Mouse (Mus musculus) telencephalon, adult 2 months (tissue): ENCODE results near the gene Wwc2.
"Not testable (repeated sequence)": the region's sequence is repeated elsewhere in the genome, so short reads cannot be mapped to it uniquely, and the experiment has no call there.

Experiments
- DNase-seq: peaks from one replicate; pipeline ENCODE4 v3.0.0-alpha.2; 2011; ENCODE audit warnings: low read depth, low spot score

The Wwc2 gene

DNA sequence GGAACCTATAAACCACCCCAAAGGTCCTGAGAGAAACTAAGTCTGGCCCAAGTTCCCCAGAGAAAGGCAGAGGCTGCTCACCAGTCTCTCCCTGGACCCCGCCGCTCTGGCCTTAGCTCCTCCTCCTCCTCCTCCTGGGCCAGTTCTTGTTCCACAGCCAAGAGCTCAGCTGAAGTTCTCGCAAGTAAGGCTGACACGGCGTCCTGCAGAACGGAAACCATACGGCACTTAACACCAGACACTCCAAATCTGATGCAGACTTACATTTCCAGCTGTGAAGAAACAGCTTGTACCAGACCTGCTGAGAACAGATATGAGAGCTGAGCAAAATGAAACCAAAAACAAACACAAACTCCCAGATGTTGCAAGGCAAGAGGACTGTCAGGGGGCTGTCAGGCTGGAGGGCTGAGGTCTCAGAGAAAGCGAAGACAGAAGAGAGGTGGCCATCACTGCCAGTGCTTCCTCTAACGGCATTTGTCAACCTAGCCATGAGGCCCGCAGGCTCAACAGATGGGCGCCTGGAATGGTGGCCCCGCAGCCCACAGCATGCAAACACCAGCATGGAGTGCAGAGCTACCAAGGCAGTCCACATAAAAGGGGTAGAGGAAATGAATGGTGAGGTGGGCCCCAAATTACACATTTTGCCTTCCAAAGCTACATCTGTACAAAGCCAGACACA, 138.8 kb downstream of the Wwc2 start:
- DNase-seq = no peak

DNA sequence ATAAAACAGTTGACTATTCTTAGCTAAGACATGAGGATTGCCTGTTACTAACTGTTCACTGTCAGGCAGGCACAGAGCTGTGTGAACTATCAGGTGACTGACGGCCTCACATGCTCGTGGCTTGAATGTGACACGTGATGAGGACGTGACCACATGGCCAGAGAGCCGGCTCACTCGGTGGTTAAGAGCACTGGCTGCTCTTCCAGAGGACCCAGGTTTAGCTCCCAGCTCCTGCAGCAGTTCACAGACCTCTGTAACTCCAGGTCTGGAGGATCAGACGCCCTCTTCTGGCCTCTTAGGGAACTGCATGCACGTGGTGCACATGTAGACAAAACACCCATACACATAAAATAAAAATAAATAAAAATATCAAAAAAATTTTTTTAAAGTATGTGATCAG, 140.9 kb downstream of the Wwc2 start:
- DNase-seq = no peak

DNA sequence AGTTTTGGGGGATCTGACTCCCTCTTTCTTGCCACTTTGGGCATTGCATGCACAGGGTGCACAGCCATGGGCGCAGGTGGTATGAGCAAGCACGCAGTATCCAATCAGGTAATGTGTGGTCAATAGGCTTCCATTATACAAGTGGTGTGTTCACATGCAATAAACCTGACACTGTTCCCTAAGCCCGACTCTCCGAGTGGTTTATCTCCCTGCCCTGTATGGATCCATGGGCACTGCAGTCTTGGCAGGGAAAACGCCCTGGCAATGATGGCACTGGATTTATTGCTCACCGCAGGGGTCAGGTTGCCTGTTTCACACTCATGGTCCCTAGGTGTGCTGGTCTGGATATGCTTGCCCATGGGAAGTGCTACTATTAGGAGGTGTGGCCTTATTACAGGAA, 142.8 kb downstream of the Wwc2 start:
- DNase-seq = no peak

DNA sequence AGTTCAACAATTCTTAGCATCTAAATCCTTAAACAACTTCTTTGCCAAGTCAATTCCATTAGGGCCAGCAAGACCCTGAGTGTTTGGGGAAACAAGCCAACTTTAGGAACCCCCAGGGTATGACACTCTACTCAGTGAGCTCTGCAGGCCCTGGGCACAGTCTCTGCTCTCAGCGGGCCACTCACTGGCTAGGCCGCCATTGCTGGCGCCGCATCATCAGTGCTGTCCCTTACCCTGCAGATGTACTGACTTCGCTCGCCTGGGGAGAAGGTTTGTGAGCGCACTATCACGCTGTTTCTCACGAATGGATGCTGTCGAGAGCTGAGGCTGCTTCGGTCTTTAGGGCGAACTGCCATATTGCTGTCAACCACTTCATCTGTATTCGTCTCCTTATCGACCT, 143.6 kb downstream of the Wwc2 start:
- no peak for DNase-seq

DNA sequence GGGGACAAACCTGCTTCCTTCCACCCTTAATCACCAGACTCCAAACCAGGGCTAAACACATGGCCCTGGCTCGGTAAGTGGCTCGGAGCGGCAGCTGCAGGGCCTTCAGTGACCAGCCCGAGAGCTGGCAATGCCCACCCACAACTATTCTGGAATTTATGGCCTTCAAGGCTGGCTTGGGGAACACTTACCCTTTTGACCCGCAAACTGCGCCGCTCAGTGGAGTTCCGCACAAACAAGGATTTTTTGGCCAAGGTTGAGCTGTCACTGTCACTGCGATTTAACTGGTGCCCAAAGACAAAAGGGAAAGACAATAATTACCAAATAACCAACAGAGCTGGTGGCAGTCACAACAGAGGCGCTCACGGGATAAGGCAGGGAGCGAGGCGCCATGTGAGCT, 144.8 kb downstream of the Wwc2 start:
- DNase-seq = no peak

DNA sequence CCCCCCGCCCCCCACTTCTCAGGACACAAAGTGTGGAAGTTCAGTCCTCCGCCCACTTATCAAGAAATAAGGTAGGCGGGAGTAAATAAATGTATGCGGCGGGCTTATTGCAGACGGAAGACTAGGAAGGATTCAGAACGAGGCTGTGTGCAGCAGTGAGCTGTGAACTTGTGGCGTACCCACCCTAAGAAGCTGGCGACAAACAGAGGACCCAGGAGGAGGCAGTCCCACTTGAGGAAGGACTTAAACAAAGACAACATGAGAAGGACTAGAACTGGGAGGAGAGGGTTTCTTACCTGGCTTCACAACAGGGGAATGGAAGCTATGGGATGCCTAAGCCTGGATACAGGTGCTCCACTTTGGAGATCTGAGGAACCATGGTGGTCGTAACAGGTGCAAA, 147.1 kb downstream of the Wwc2 start:
- no peak for DNase-seq

DNA sequence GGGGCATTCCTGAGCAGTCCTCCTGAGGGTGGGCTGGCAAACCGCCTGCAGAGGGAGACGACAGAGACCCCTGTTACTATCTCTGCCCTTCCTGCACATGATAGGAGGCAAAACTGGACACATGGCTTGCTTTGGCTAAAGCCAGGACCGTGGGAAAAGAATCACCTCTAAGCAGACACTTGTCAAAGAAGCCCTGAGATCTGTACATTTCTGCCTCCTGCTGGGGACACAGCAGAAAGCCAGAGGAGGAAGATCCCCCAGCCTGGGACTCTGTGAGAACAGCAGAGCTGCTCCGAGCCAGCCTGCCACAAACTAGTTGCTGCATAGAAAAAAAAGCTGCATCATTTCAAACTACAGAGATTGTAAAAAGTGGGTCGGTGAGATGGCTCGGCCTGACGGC, 147.7 kb downstream of the Wwc2 start:
- DNase-seq = no peak

DNA sequence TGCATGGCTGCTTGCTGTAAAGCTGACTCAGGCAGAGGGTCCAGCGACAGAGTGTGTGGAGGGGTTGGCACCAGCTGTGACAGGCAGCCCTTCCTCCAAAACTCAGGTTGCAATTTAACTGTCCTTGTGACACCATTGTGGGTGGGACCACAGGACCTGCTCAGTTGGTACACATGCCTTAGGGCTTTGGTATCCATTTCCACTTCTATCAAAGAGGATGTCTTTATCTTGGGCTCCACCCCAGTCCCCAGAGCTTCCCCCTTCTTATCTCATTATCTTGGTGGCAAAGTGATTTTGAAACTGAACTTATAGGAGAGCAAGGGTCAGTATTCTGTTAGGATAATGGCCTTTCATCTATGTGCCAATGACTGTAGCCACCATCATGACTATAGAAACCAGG, 156.8 kb downstream of the Wwc2 start:
- DNase-seq = no peak

DNA sequence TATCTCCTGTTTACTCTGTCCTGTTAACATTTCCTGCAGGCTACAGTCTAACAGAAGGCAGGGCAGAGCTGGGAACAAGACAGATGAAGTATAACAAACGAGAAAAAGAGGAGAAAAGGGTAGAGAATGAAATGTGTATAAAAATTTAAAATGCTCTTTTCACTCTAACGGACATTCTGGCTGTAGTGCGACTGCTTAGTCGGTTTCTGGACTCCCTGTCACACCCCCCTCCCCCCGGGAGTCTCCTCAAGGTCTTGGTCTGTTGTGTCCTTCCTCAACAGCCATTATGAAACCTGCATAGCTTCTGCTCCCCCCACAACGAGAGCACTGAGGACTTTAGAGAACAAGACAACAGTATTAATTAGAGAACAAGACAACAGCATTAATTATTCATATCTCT, 158.1 kb downstream of the Wwc2 start:
- DNase-seq = no peak

DNA sequence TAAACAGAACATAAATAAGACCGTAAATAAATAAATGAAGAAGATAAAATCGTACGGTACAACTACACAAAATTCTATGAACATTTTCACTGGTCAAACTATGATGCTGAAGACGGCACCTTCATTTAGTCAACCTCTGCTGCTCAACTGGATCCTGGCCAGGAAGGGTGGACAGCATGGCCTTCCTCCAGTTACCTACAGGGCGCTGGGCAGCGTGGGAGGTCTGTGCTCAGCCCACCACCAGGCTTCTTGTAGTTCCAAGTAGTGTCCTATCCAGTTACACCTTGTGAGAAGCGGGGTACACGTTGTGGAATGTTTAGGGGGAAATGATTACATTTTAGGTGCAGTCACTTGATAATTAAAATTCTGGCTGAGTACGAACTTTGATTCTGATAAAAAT, 163.8 kb downstream of the Wwc2 start:
- DNase-seq = no peak

DNA sequence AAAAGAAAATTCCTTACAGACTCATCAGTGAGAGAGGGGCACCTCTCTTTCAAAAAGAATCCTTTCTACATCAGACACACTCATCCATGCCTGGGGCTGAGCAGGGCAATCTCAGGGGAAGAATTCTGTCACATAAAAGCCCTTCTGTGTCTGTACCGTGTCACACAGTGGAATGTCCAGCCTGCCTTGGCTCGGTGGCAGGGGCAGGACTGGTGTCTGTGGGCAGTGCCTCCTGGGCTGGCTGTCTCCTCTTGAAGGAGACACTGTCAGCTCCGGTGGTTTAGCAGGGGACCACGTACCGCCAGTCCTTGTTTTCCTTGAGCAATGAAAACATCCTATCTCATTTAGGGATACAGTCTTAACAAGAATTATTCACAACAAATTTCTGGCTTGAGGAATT, 165.1 kb downstream of the Wwc2 start:
- DNase-seq = no peak

DNA sequence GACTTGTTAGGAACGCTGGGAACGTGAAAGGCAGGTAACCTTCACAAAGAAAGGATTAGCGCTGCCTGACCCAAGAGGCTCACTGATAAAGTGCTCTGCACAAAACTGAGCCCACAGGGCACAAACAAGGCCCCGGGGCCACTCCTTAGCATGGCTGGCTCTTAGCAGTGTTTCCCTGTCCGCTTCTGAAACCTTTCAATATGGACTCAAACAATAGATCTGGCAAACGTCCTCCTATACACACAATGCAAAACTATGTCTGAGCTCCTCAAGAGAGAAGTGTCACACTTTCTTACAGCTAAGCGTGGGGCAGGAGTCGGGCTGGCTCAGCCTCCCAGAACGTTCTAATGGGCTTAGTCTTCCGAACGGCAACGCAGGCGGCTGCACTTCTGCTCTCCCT, 166.5 kb downstream of the Wwc2 start, which contains the start of gene Cldn22:
Cldn22 (plus strand) TSS at position 301 of the 400 bp plus-strand sequence.
- DNase-seq = no peak

DNA sequence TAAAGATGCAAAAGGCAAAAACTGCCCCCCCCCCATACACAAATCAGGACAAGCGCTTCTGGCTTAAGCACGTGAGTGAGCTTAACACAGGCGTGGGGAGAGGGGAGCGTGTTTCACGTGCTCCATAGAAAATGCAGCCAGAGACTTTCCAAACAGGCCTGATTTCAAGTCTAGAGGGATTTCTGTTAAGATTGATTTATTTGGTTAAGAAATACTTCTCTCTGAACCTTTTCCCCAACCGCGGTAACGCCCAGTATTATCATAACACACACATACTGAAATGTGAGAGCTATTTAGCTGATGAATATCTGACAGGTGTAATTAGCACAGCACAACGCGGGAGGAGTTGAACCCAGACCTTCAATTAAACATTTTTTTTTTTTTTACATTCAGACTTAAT, 166.9 kb downstream of the Wwc2 start:
- DNase-seq = peak; percentile 19

DNA sequence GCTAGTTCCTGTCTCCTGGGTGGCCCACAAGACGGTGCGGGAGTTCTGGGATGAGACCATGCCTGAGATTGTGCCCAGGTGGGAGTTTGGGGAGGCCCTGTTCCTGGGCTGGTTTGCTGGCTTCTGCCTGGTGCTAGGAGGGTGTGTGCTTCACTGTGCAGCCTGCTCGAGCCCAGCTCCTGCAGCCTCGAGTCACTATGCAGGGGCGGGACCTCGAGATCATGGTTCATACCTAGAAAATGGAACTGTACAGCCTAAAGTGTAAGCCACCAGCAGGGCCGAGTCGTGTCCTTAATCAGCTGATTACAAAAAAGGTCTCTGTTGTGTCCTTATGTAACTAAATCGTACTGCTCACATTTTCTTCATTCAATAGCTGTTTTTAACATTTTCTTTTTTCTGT, 168.2 kb downstream of the Wwc2 start:
- not testable (repeated sequence) for DNase-seq

DNA sequence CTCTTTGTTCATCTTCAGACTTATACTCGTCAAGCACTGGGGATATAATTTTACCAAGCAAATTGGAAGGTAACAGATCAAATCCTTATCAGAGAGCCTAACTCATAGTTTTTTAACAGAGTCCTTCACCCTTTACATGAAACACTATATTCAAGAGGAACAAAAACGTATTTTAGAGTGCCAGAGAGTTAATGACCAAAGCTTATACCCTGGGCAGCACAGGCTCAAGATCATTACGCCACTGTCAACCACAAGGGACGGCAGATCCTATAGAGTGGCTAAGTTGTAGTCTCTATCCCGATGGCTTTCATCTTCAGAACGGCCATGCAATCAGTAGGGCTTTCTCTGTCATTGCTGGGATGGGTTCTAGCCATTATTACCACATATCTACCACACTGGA, 168.9 kb downstream of the Wwc2 start, which contains the start of gene Cldn24:
Cldn24 (plus strand) TSS at position 301 of the 400 bp plus-strand sequence.
- no peak for DNase-seq

DNA sequence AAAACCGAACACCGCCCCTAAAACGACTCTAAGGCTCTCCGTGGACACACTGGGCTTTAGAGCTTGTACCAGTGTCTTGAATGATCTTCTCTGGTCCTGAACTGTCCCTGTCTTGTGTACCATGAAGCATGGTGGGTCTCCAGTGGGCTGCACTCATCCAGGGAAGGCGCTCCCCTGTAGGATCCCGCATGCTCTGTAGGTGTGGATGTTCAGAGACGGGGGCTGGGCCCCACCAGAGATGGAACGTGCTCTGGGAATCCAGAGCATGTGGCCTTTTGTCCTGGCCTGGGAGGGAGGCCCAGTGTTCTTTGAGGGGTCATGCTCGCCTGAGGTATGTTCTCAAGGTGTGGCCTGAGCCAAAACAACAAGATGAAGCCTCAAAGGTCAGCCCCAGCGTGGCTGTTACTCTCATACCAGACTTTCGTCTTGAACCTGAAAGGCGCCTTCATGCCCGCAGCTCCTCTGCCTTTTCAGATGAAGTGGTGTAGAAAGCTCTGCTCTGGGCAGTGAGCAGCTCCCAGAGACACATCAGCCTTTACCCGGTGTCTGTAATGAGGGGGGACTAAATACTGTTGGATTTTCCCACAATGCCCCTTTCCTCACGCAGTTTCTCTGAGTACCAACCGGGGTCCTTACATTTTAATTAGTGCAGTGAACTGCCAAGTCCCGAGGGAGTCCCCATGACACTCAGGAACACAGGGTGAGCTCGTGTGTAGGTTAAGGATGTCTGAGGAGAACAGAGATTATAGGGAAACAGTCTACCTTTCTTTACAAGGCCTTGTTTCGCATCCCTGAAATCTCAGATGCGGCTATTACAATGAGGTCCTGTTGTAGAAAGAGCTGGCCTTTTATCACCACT, 169.6 kb downstream of the Wwc2 start:
- no peak for DNase-seq

DNA sequence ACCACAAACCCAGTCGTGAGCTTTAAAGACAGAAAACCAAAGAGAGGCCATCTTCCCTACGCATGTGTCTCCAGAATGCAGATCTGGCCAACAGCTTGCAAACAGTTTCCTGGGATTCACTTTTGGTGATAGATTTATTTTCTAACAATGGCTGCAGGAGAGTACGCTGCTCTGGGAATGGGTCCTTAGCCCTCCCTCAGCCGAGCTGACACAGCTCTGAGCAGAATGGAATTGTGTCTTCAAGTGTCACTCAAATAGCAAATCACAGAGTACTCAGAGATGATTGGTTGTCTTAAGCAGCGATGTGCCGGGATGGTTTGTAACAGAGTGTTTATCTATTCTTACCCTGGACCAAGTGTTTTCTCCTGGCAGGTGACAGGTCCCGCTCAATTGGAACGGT, 171.7 kb downstream of the Wwc2 start:
- no peak for DNase-seq

DNA sequence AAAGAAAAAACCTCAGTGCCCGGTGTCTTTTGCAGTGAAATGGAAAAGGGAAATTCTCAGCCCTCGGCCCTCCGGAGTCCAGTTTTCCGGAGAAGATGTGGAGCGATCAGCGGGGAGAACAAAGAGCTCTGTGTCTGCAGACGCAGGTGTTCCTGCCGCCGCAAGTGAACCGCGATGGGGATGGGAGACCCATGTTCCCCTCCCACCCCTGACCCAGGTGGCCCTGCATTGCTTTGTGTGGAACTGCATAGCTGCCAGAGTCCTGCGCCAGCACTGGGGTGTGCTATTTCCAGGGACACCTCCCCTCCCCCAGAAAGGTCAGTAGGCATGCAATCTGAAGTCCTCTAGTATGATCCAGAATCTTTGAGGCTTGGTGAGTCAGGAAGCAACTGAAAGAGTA, 179.5 kb downstream of the Wwc2 start:
- DNase-seq = no peak

DNA sequence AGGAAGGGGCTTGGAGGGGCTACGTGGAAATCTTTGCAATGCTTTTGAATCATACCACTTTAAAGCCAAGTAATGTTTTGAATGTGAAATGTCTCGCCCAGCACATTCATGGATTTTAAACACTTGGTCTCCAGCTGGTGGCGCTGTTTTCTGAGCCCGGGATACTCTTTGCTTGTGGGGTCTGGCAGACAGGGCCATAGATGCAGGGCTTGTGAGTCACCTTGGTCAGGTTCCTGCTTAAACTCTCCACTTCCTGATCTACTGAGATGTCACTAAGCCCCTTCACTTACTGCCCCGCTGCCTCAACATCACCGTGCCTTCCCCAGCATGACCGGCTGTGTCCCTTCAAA, 180.1 kb downstream of the Wwc2 start:
- no peak for DNase-seq

DNA sequence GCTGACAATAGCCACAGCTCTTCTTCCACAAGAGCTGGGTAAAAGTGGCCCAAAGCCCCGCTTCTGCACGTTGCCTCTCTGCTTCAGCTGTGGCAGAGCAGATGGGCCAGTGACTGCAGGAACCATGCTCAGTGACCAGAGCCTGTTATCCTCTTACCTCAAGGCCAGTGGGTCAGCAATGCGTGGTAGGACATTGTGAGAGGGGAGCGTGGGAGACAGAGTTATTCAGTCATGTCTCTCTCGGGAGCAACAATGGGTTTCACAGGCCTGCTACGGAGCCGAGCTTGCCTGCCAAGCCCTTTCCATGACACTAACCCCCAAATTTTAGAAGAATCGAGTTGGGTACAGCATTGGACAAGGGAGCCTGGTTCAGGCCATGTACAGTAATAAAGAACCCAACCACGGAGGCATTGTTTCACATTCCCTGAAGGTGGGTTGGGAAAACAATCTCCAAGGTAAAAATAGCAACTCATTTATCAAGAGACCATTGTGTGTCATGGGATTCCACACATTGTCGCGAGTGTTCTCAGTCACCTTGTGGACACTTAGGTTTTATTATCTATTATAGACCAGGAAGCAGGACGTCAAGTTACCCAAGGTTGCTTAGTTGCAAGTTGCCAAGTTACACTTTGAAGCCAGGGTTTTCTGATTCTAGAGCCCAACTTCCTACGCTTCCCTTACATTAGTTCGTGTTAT, 180.6 kb downstream of the Wwc2 start:
- no peak for DNase-seq

DNA sequence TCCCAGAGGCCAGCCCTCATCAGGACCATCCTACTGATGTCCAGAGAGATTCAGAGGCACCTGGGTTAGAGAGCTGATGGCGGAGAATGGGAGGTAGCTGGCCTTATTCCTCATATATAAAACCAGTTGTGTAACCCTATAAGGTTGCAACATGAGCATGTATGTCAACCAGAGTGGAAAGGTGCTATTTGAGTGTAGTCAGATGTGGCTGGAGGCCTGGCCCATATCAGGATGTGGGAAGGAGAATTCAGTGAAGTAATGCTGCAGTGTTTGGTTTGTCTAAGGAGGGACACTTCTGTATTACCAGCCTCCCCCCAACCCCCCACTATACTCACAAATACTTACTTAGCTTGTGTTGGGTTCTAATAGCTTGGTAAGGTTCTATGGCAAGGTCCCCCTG, 186.5 kb downstream of the Wwc2 start:
- DNase-seq = no peak

DNA sequence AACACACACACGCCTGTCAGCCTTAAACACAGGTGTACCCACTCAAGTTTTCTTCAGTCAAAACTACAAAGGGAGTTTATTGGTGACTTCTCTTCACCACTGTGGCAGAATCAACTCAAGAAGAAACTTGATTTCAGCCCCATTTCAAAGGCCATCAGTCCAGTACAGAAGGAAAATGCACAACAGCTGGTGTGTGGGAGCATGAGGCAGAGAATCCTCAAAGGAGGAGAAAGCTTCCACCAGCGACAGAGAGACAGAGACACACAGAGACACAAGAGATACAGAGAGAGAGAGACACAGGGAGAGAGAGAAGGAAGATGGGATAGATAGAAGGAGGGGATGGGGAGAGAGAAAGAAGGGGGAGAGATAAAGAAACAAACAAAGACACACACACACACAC, 188.4 kb downstream of the Wwc2 start:
- no peak for DNase-seq

DNA sequence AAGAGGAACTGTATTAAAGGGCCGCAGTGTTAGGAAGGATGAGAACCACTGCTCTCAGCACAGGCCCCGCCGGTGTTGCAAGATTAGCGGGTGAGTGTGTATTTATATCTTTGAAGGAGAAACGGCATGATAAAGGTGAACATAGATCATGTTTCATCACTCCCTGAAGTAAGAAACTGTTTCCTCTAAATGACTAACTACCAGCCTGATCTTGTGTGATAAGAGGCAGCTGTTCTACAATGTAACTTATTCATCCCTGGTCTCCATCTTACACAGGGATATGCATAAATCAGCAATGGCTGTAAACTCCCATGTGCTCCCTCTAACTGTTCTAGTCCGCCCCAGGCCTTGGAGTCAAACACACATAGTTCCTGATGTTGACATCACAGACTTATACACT, 191.3 kb downstream of the Wwc2 start:
- no peak for DNase-seq
